Mouse (Mus musculus): ENCODE measurements around the gene Sirt7. TPM values are rescaled to one million over a fixed set of nuclear protein-coding genes. Genes with fewer than 3 reads are reported as not detected.

The Sirt7 gene
- polyA plus RNA-seq, 2 experiments, result 27.5 to 43.7 TPM

- Histone ChIP-seq H3K4me2 (replicated peaks; ENCODE audit: low read depth, low read length, severe bottlenecking) (peak overlapping the region; percentile 96), H3K36me3 (ENCODE audit: control insufficient read depth, insufficient read depth, low read length) (peaks cover 40% of the 10 kb centered on the region), H3K4me1 (ENCODE audit: control insufficient read depth, insufficient read depth, low read length) (peaks cover 21% of the 10 kb centered on the region), H3K9ac (ENCODE audit: low read depth, low read length, severe bottlenecking) (peak overlapping the region; percentile 85), H3K4me3 (replicated peaks; ENCODE audit: low read length) (peak overlapping the region; percentile 82), H3K9me3 (ENCODE audit: control insufficient read depth, low read length) (no peaks in the 10 kb centered on the region), H3K27me3 (ENCODE audit: control insufficient read depth, insufficient read depth, low read length) (no peaks in the 10 kb centered on the region), H3K27ac (replicated peaks; ENCODE audit: low read depth, low read length) (peak overlapping the region; percentile 93)
- no peak for TF ChIP-seq POLR2A (IDR thresholded peaks at IDR 0.05; ENCODE audit: borderline replicate concordance, extremely low read depth, insufficient read depth, insufficient read length)
- ATAC-seq (ENCODE audit: low FRiP score, low read depth), result no peak
- no peak for DNase-seq (ENCODE audit: low spot score)
- 59% methylated on average over 7 of the region's 7 CpGs for WGBS
Measured at GRCm38 (mm10) chr11:120580190-120580589, 44.9 kb downstream of the Sirt7 start.

- H3K4me2 ChIP-seq (replicated peaks; ENCODE audit: low read depth, low read length, severe bottlenecking), result peak overlapping the region; percentile 96
- no peak overlapping the region for H3K27ac ChIP-seq (replicated peaks; ENCODE audit: low read depth, low read length)
- peak overlapping the region; percentile 85 for H3K9ac ChIP-seq (ENCODE audit: low read depth, low read length, severe bottlenecking)
- no peaks in the 10 kb centered on the region for H3K9me3 ChIP-seq (ENCODE audit: control insufficient read depth, low read length)
- H3K4me3 ChIP-seq (replicated peaks; ENCODE audit: low read length), result peak overlapping the region; percentile 82
- peaks cover 22% of the 10 kb centered on the region for H3K4me1 ChIP-seq (ENCODE audit: control insufficient read depth, insufficient read depth, low read length)
- no peak for TF ChIP-seq POLR2A (IDR thresholded peaks at IDR 0.05; ENCODE audit: borderline replicate concordance, extremely low read depth, insufficient read depth, insufficient read length)
- no peaks in the 10 kb centered on the region for H3K27me3 ChIP-seq (ENCODE audit: control insufficient read depth, insufficient read depth, low read length)
- DNase-seq (ENCODE audit: low spot score) (peak; percentile 73), ATAC-seq (ENCODE audit: low FRiP score, low read depth) (no peak)
- WGBS, result 59% methylated on average over 15 of the region's 15 CpGs
- H3K36me3 ChIP-seq (ENCODE audit: control insufficient read depth, insufficient read depth, low read length), result peaks cover 39% of the 10 kb centered on the region
Measured at GRCm38 (mm10) chr11:120579316-120580107, 45.5 kb downstream of the Sirt7 start.

GRCm38 (mm10) chr11:120578694-120579243 is 46.3 kb downstream of the Sirt7 start:
- WGBS, result 80% methylated on average over 11 of the region's 11 CpGs
- 0 out of 2 replicates have a peak overlapping the region, but pooled peaks have one; percentile 85 for H3K9ac ChIP-seq (ENCODE audit: low read depth, low read length, severe bottlenecking)
- no peak overlapping the region for H3K4me3 ChIP-seq (replicated peaks; ENCODE audit: low read length)
- H3K4me1 ChIP-seq (ENCODE audit: control insufficient read depth, insufficient read depth, low read length), result peaks cover 25% of the 10 kb centered on the region
- no peak for TF ChIP-seq POLR2A (IDR thresholded peaks at IDR 0.05; ENCODE audit: borderline replicate concordance, extremely low read depth, insufficient read depth, insufficient read length)
- H3K27ac ChIP-seq (replicated peaks; ENCODE audit: low read depth, low read length), result no peak overlapping the region
- H3K4me2 ChIP-seq (replicated peaks; ENCODE audit: low read depth, low read length, severe bottlenecking), result no peak overlapping the region
- H3K9me3 ChIP-seq (ENCODE audit: control insufficient read depth, low read length), result no peaks in the 10 kb centered on the region
- ATAC-seq (ENCODE audit: low FRiP score, low read depth), result no peak
- peaks cover 34% of the 10 kb centered on the region for H3K36me3 ChIP-seq (ENCODE audit: control insufficient read depth, insufficient read depth, low read length)
- no peak for DNase-seq (ENCODE audit: low spot score)
- H3K27me3 ChIP-seq (ENCODE audit: control insufficient read depth, insufficient read depth, low read length), result no peaks in the 10 kb centered on the region

- H3K9me3 ChIP-seq (ENCODE audit: control insufficient read depth, low read length), result no peaks in the 10 kb centered on the region
- ATAC-seq (ENCODE audit: low FRiP score, low read depth) (no peak), DNase-seq (ENCODE audit: low spot score) (no peak)
- TF ChIP-seq POLR2A (IDR thresholded peaks at IDR 0.05; ENCODE audit: borderline replicate concordance, extremely low read depth, insufficient read depth, insufficient read length), result no peak
- WGBS, result 83% methylated on average over 10 of the region's 10 CpGs
- no peak overlapping the region for H3K4me3 ChIP-seq (replicated peaks; ENCODE audit: low read length)
- no peak overlapping the region for H3K4me2 ChIP-seq (replicated peaks; ENCODE audit: low read depth, low read length, severe bottlenecking)
- H3K36me3 ChIP-seq (ENCODE audit: control insufficient read depth, insufficient read depth, low read length), result peaks cover 33% of the 10 kb centered on the region
- no peaks in the 10 kb centered on the region for H3K27me3 ChIP-seq (ENCODE audit: control insufficient read depth, insufficient read depth, low read length)
- no peak overlapping the region for H3K27ac ChIP-seq (replicated peaks; ENCODE audit: low read depth, low read length)
- H3K9ac ChIP-seq (ENCODE audit: low read depth, low read length, severe bottlenecking), result 0 out of 2 replicates have a peak overlapping the region, but pooled peaks have one; percentile 4
- H3K4me1 ChIP-seq (ENCODE audit: control insufficient read depth, insufficient read depth, low read length), result peaks cover 25% of the 10 kb centered on the region
Measured at GRCm38 (mm10) chr11:120578024-120578693, 46.9 kb downstream of the Sirt7 start.
